Mouse (Mus musculus) midbrain, embryonic 12.5 days (tissue): ENCODE measurements around the gene Fbxw19. TPM values are rescaled to one million over a fixed set of nuclear protein-coding genes. Genes with fewer than 3 reads are reported as not detected.
"Not testable (repeated sequence)": the region's sequence is repeated elsewhere in the genome, so short reads cannot be mapped to it uniquely, and the experiment has no call there.

Source experiments
- ATAC-seq: fragments of 200-750 bp; cut with Nextera tagmentation; 2 replicates; pipeline ENCODE4 v1.8.0; 2017; ENCODE audit warnings: low read depth, moderate TSS enrichment, moderate library complexity; ENCODE audit not compliant: low FRiP score
- H3K27ac ChIP-seq: fragments of 300-500 bp; sonication (generic); replicated peaks from 2 replicates; pipeline ENCODE4 v1.5.1; 2016; ENCODE audit warnings: mild to moderate bottlenecking
- H3K27me3 ChIP-seq: fragments of 300-500 bp; sonication (generic); 2 replicates; pipeline ENCODE4 v1.6.1; 2016; ENCODE audit warnings: mild to moderate bottlenecking
- H3K36me3 ChIP-seq: fragments of 300-500 bp; sonication (generic); 2 replicates; pipeline ENCODE4 v1.6.1; 2016
- H3K4me1 ChIP-seq: fragments of 300-500 bp; sonication (generic); 2 replicates; pipeline ENCODE4 v1.6.1; 2016
- H3K4me2 ChIP-seq: fragments of 300-500 bp; sonication (generic); replicated peaks from 2 replicates; pipeline ENCODE4 v1.6.1; 2016; ENCODE audit warnings: mild to moderate bottlenecking, moderate library complexity
- H3K4me3 ChIP-seq: fragments of 300-500 bp; sonication (generic); 2 replicates; pipeline ENCODE4 v1.5.1; 2016; ENCODE audit warnings: mild to moderate bottlenecking
- H3K9ac ChIP-seq: fragments of 300-500 bp; sonication (generic); replicated peaks from 2 replicates; pipeline ENCODE4 v1.6.1; 2016; ENCODE audit warnings: mild to moderate bottlenecking, moderate library complexity
- H3K9me3 ChIP-seq: fragments of 300-500 bp; sonication (generic); 2 replicates; pipeline ENCODE4 v1.6.1; 2016; ENCODE audit warnings: mild to moderate bottlenecking
- WGBS: fragments of 180-500 bp; shearing (Covaris S2); methylation state at CpG from one replicate; pipeline ENCODE4 v1.1.7; 2016; 5-methylcytosine and 5-hydroxymethylcytosine counted together
- polyA plus RNA-seq: library from polyadenylated mRNA; unstranded; fragments of >200 nt; fragmentation: Nextera tagmentation; extraction: Ambion mirVana; gene quantifications from 2 replicates; pipeline ENCODE4 v1.2.1, GENCODE M21; 2016

The Fbxw19 gene
- not detected in 2 replicates for polyA plus RNA-seq

DNA sequence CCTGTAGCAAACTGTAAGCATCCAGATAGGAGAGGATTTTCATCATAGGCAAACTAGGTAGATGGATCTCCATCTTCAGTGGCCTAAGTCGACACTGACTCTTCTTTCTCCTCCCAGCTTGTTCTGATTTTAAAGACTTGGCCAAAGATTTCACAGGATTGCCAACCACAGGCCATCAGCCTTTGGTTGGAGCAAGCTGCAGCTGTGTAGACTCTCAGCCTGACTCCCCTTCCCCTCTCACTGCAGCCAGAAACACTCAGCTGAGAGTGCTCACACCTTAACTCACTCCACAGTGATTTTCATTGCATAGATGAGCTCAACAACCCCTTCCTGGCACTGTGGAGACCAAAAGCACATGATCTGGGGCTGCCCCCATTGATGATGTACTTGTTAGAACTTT is at the start of gene Fbxw19:
Gene Fbxw19, minus strand, starts transcription at position 101 of the 400 bp plus-strand sequence.
- not testable (repeated sequence) for H3K4me2 ChIP-seq, H3K9ac ChIP-seq, H3K4me1 ChIP-seq, H3K27ac ChIP-seq, H3K36me3 ChIP-seq, H3K27me3 ChIP-seq, H3K4me3 ChIP-seq, ATAC-seq, H3K9me3 ChIP-seq
- 71% methylated on average over 1 of the region's 1 CpGs for WGBS

DNA sequence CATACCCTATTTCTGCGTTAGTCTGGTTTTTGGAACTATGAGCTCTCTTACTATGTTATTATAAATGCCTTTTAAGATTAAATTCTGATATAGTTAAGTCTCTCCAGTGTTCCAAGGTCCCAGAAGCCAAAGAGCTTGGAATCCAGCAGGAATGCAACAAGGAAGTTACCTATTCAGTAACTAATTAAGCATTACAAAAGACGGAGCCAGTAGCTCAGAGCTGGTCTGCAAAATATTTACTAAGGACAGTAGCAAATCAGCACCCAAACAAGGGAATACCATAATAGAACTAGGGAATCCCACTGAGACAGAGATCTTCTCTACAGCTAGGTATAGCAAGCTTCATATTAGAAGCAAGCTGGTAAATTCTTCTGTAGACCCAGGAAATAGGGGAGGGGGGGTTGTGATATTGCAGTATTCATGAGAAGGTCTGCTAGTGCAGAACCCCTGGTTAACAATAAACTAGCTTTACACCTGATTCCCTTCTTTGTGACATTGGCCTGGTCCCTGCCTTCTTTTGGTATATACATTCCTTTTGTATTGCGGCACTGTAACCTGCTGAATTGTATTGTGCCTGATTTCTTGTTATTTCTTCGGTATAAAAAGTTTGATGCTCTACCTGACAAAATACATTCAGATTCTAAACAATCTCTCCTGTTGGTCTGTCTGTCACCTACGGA is 27.9 kb upstream of the Fbxw19 start:
- WGBS = 81% methylated on average over 5 of the region's 5 CpGs
- ATAC-seq = no peak
- no peaks in the 10 kb centered on the region for H3K27me3 ChIP-seq
- no peaks in the 10 kb centered on the region for H3K4me1 ChIP-seq
- H3K27ac ChIP-seq = no peak overlapping the region
- no peaks in the 10 kb centered on the region for H3K36me3 ChIP-seq
- no peak overlapping the region for H3K4me2 ChIP-seq
- no peaks in the 10 kb centered on the region for H3K9me3 ChIP-seq
- H3K9ac ChIP-seq = no peak overlapping the region
- no peak overlapping the region for H3K4me3 ChIP-seq

DNA sequence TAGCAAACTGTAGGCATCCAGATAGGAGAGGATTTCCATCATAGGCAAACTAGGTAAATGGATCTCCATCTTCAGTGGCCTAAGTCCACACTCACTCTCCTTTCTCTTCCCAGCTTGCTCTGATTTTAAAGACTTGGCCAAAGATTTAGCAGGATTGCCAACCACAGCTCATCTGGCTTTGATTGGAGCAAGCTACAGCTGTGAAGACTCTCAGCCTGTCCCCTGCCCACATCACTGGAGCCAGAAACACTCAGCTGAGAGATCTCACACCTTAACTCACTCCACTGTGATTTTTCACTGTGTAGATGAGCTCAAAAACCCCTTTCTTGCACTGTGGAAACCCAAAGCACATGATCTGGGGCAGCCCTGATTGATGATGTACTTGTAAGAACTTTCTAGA is 46.6 kb downstream of the Fbxw19 start, which contains the start of gene Fbxw16:
Gene Fbxw16, minus strand, starts transcription at position 101 of the 400 bp plus-strand sequence.
- H3K36me3 ChIP-seq = no peaks in the 10 kb centered on the region
- ATAC-seq = no peak
- no peaks in the 10 kb centered on the region for H3K27me3 ChIP-seq
- no peak within 1 kb of the TSS for H3K4me2 ChIP-seq
- H3K4me1 ChIP-seq = no peaks in the 10 kb centered on the region
- no peaks in the 10 kb centered on the region for H3K9me3 ChIP-seq
- no peak within 1 kb of the TSS for H3K4me3 ChIP-seq
- no peak within 1 kb of the TSS for H3K27ac ChIP-seq
- no peak within 1 kb of the TSS for H3K9ac ChIP-seq

DNA sequence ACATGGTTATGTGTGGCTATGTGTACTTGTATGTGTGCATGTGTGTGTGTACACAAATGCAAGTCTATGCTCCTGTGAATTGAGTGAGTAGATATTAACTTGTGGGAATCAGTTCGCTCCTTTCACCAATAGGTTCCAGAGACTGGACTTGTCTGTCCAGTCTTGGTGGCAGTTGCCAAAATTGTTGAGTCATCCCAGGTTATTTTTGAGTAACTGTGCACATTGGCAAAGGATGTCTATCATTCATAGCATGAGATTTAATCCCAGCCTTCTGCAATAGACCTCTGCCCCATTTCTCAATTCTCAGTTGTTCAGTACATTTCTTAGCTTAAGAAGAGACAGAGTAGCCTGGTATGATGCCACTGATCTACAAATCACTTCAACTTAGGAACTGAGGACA is 62.7 kb downstream of the Fbxw19 start:
- no peaks in the 10 kb centered on the region for H3K36me3 ChIP-seq
- H3K9ac ChIP-seq = no peak overlapping the region
- no peak overlapping the region for H3K4me2 ChIP-seq
- no peaks in the 10 kb centered on the region for H3K9me3 ChIP-seq
- no peak overlapping the region for H3K4me3 ChIP-seq
- H3K4me1 ChIP-seq = no peaks in the 10 kb centered on the region
- WGBS = 79% methylated on average over 1 of the region's 1 CpGs
- H3K27me3 ChIP-seq = no peaks in the 10 kb centered on the region
- no peak for ATAC-seq
- no peak overlapping the region for H3K27ac ChIP-seq

Other genes starting within 250 kb of the Fbxw19 start
- gene Fbxw14, start 208.2 kb downstream of the Fbxw19 start, polyA plus RNA-seq = not detected in 2 replicates
- not detected in 2 replicates for gene Fbxw28, start 156.2 kb downstream of the Fbxw19 start, polyA plus RNA-seq
- not detected in 2 replicates for gene Fbxw22, start 91.6 kb downstream of the Fbxw19 start, polyA plus RNA-seq
- gene Fbxw16, start 46.7 kb downstream of the Fbxw19 start, polyA plus RNA-seq = 0.17 TPM in 1 of 2 replicates, not detected in the other
- not detected in 2 replicates for gene Fbxw15, start 72.4 kb upstream of the Fbxw19 start, polyA plus RNA-seq
- 0.15 TPM in 1 of 2 replicates, not detected in the other for gene Fbxw24, start 130.2 kb upstream of the Fbxw19 start, polyA plus RNA-seq
- gene Fbxw25, start 168.8 kb upstream of the Fbxw19 start, polyA plus RNA-seq = 0.11 TPM in 1 of 2 replicates, not detected in the other
- gene Fbxw18, start 206.8 kb upstream of the Fbxw19 start, polyA plus RNA-seq = 0.14 TPM in 1 of 2 replicates, not detected in the other